Mouse (Mus musculus) liver, embryonic 14.5 days (tissue): ENCODE data around the gene Psmb3.

Experiments
- CTCF ChIP-seq: IDR thresholded peaks from 2 replicates; pipeline ENCODE4 v1.5.1; 2016; ENCODE audit warnings: antibody characterized with exemption, low read depth, control low read depth
- EP300 ChIP-seq: IDR thresholded peaks from 2 replicates; pipeline ENCODE4 v1.6.1; 2016; ENCODE audit warnings: antibody characterized with exemption, low read depth

DNA sequence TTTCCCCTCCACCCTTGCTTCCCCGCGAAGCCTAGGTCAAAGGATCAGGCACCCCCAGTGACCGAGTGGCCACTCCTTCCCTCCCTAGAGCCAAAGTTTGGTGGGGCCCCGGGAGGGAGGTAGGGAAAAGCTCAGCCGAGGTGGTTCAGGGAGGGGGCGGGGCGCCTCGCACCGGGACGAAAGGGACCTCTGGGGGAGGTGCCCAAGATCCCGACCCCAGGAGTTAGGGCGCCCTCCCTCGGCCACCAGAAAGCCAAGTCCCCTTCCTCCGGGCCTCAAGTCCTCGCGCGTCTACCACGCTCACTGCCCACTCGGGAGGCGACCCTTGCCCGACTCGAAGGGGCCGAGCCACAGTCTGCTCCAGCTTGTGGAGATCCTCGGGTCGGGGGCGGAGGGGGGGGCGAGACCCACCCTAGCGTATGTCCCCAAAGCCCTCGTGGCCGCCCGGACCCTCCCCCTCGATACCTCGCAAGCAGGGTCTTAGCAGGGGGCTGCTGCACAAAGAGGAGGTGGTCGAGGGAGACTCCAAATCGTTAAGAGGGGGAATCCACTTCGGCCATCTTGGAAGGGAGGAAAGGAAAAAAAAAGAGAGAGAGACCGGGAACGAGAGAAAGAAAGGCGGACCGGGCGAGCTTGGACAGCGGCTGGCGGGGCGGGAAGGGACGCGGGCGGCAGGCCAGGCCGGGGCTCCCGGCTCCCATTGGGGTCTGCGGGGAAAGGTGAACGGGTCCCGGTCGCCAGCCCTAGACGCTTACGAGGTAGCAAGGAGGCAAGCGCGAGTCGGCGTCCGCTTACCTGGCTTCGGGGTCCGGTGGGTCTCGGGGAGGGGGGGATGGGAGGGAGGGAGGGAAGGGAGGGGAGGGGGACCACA lies 4.2 kb upstream of the Psmb3 start:
- peak; percentile 29 for TF ChIP-seq CTCF
- no peak for TF ChIP-seq EP300
